Mouse (Mus musculus) lung, adult 2 months (tissue): ENCODE results near the gene Trappc10.

Experiments used
- CTCF ChIP-seq: fragments of 200-500 bp; IDR thresholded peaks from 2 replicates; pipeline ENCODE4 v1.5.1; 2011; ENCODE audit warnings: mild to moderate bottlenecking, low read length, control low read depth; ENCODE audit not compliant: insufficient read depth
- POLR2A ChIP-seq: fragments of 200-500 bp; IDR thresholded peaks from 2 replicates; pipeline ENCODE4 v1.6.1; 2011; ENCODE audit warnings: low read depth, mild to moderate bottlenecking, control low read depth, low read length, borderline replicate concordance; ENCODE audit errors: extremely low read depth

DNA sequence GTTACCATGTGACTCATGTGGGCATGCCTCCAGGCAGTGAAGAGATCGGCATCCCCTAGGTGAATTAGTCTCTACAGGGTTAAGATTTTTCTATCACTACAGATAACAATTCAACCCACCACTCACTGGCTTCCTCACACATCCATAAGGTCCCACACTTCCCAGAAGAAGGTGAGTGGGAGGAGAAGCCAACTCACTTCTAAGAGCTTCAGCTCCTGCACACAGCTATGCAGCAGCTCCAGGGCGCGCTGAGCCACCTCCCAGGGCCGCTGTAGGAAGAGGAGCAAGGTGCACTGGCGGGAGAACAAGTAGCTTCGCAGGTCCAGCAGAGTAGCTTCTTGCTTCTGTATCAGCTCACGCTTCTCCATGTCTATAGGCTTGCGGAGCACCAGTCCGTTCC, 30.1 kb downstream of the Trappc10 start:
- TF ChIP-seq POLR2A (no peak), CTCF (no peak)
